Mouse (Mus musculus): ENCODE results near the gene Shank3. TPM values are rescaled to one million over a fixed set of nuclear protein-coding genes. Genes with fewer than 3 reads are reported as not detected.

Gene Shank3
- total and polyA plus RNA-seq, 3 experiments = 31.0 to 52.2 (median 44.3) TPM

GRCm38 (mm10) chr15:89523283-89523832, 23.9 kb downstream of the Shank3 start:
- peaks cover 13% of the 10 kb centered on the region for H3K36me3 ChIP-seq (ENCODE audit: control insufficient read depth, insufficient read depth, low read length)
- DNase-seq = peak in 1 of 2 experiments; percentile 30
- no peaks in the 10 kb centered on the region for H3K79me2 ChIP-seq (replicated peaks; ENCODE audit: control insufficient read depth, insufficient read depth, low read length)
- H3K4me3 ChIP-seq = no peak overlapping the region; the same call in 1 of the 2 replicates
- H3K4me1 ChIP-seq (ENCODE audit: control insufficient read depth, insufficient read depth, low read length) = peaks cover 3% of the 10 kb centered on the region
- TF ChIP-seq EP300 (IDR thresholded peaks at IDR 0.05; ENCODE audit: insufficient read depth, low read depth, low read length) (no peak), CTCF (IDR thresholded peaks at IDR 0.05) (no peak), POLR2A (IDR thresholded peaks at IDR 0.05; ENCODE audit: insufficient read depth, low read depth, low read length) (no peak)
- no peak overlapping the region for H3K27ac ChIP-seq
- intact Hi-C loops (cut with DNase I) = no loop called here
- no peak overlapping the region for H3K9ac ChIP-seq (ENCODE audit: low read depth, low read length)
- H3K27me3 ChIP-seq (ENCODE audit: control insufficient read depth, insufficient read depth, low read length) = no peaks in the 10 kb centered on the region; the same call in 1 of the 2 replicates
- 62% methylated on average over 47 of the region's 47 CpGs for WGBS

- WGBS = 58% methylated on average over 52 of the region's 52 CpGs
- Histone ChIP-seq H3K4me3 (no peak overlapping the region; the same call in 1 of the 2 replicates), H3K36me3 (ENCODE audit: control insufficient read depth, insufficient read depth, low read length) (peaks cover 11% of the 10 kb centered on the region)
Measured at GRCm38 (mm10) chr15:89524001-89524571, 24.7 kb downstream of the Shank3 start.

GRCm38 (mm10) chr15:89524611-89525415, 25.4 kb downstream of the Shank3 start:
- 70% methylated on average over 8 of the region's 8 CpGs for WGBS
- intact Hi-C loops (cut with DNase I) = no loop called here
- Histone ChIP-seq H3K9ac (ENCODE audit: low read depth, low read length) (no peak overlapping the region), H3K27ac (no peak overlapping the region), H3K27me3 (ENCODE audit: control insufficient read depth, insufficient read depth, low read length) (no peaks in the 10 kb centered on the region; the same call in 1 of the 2 replicates), H3K79me2 (replicated peaks; ENCODE audit: control insufficient read depth, insufficient read depth, low read length) (no peaks in the 10 kb centered on the region), H3K4me1 (ENCODE audit: control insufficient read depth, insufficient read depth, low read length) (peaks cover 3% of the 10 kb centered on the region), H3K4me3 (no peak overlapping the region), H3K36me3 (ENCODE audit: control insufficient read depth, insufficient read depth, low read length) (peaks cover 11% of the 10 kb centered on the region)
- no peak for DNase-seq
- TF ChIP-seq CTCF (IDR thresholded peaks at IDR 0.05) (no peak), EP300 (IDR thresholded peaks at IDR 0.05; ENCODE audit: insufficient read depth, low read depth, low read length) (no peak), POLR2A (IDR thresholded peaks at IDR 0.05; ENCODE audit: insufficient read depth, low read depth, low read length) (no peak)

More at GRCm38 (mm10) chr15:89524001-89524571, 24.7 kb downstream of the Shank3 start:
- intact Hi-C loops (cut with DNase I) = no loop called here
- Histone ChIP-seq H3K9ac (ENCODE audit: low read depth, low read length) (no peak overlapping the region), H3K27ac (no peak overlapping the region), H3K4me1 (ENCODE audit: control insufficient read depth, insufficient read depth, low read length) (peaks cover 3% of the 10 kb centered on the region), H3K27me3 (ENCODE audit: control insufficient read depth, insufficient read depth, low read length) (no peaks in the 10 kb centered on the region; the same call in 1 of the 2 replicates), H3K79me2 (replicated peaks; ENCODE audit: control insufficient read depth, insufficient read depth, low read length) (no peaks in the 10 kb centered on the region)
- TF ChIP-seq POLR2A (IDR thresholded peaks at IDR 0.05; ENCODE audit: insufficient read depth, low read depth, low read length) (no peak), CTCF (IDR thresholded peaks at IDR 0.05) (no peak), EP300 (IDR thresholded peaks at IDR 0.05; ENCODE audit: insufficient read depth, low read depth, low read length) (no peak)
- no peak for DNase-seq

- Histone ChIP-seq H3K4me3 (no peak overlapping the region), H3K36me3 (ENCODE audit: control insufficient read depth, insufficient read depth, low read length) (peaks cover 9% of the 10 kb centered on the region), H3K9ac (ENCODE audit: low read depth, low read length) (no peak overlapping the region), H3K4me1 (ENCODE audit: control insufficient read depth, insufficient read depth, low read length) (peaks cover 2% of the 10 kb centered on the region), H3K79me2 (replicated peaks; ENCODE audit: control insufficient read depth, insufficient read depth, low read length) (no peaks in the 10 kb centered on the region), H3K27me3 (ENCODE audit: control insufficient read depth, insufficient read depth, low read length) (no peaks in the 10 kb centered on the region; the same call in 1 of the 2 replicates), H3K27ac (no peak overlapping the region)
- intact Hi-C loops (cut with DNase I) = no loop called here
- TF ChIP-seq CTCF (IDR thresholded peaks at IDR 0.05) = no peak
- no peak for TF ChIP-seq POLR2A (IDR thresholded peaks at IDR 0.05; ENCODE audit: insufficient read depth, low read depth, low read length)
- TF ChIP-seq EP300 (IDR thresholded peaks at IDR 0.05; ENCODE audit: insufficient read depth, low read depth, low read length) = no peak
- DNase-seq = no peak
- WGBS = 84% methylated on average over 8 of the region's 8 CpGs
Measured at GRCm38 (mm10) chr15:89525464-89525863, 26.0 kb downstream of the Shank3 start.

- H3K79me2 ChIP-seq (replicated peaks; ENCODE audit: control insufficient read depth, insufficient read depth, low read length) = no peaks in the 10 kb centered on the region
- WGBS = 46% methylated on average over 7 of the region's 7 CpGs
- no peak for DNase-seq
- no peak overlapping the region for H3K27ac ChIP-seq
- H3K4me3 ChIP-seq = no peak overlapping the region
- TF ChIP-seq POLR2A (IDR thresholded peaks at IDR 0.05; ENCODE audit: insufficient read depth, low read depth, low read length) = no peak
- TF ChIP-seq CTCF (IDR thresholded peaks at IDR 0.05) = no peak
- no peak for TF ChIP-seq EP300 (IDR thresholded peaks at IDR 0.05; ENCODE audit: insufficient read depth, low read depth, low read length)
- H3K27me3 ChIP-seq (ENCODE audit: control insufficient read depth, insufficient read depth, low read length) = no peaks in the 10 kb centered on the region; the same call in 1 of the 2 replicates
- intact Hi-C loops (cut with DNase I) = no loop called here
- peaks cover 2% of the 10 kb centered on the region for H3K4me1 ChIP-seq (ENCODE audit: control insufficient read depth, insufficient read depth, low read length)
- H3K9ac ChIP-seq (ENCODE audit: low read depth, low read length) = no peak overlapping the region
- H3K36me3 ChIP-seq (ENCODE audit: control insufficient read depth, insufficient read depth, low read length) = peaks cover 7% of the 10 kb centered on the region
Measured at GRCm38 (mm10) chr15:89525896-89526295, 26.5 kb downstream of the Shank3 start.
